Mouse (Mus musculus): Measurements from ENCODE around the gene Slc10a1.

Gene Slc10a1

GRCm38 (mm10) chr12:80968605-80969004, at the start of gene Slc10a1:
Gene Slc10a1 (minus strand): TSS chr12:80968705.
- no peak for DNase-seq (ENCODE audit: low read depth, low spot score)

GRCm38 (mm10) chr12:81017624-81018023, 49.1 kb upstream of the Slc10a1 start:
- DNase-seq (ENCODE audit: low read depth, low spot score) = no peak

- DNase-seq (ENCODE audit: low read depth, low spot score) = no peak
These were observed 45.0 kb upstream of the Slc10a1 start for GRCm38 (mm10) chr12:81013496-81013895.

- no peak for DNase-seq (ENCODE audit: low read depth, low spot score)
These were observed 43.5 kb upstream of the Slc10a1 start for GRCm38 (mm10) chr12:81011994-81012393.

DNA sequence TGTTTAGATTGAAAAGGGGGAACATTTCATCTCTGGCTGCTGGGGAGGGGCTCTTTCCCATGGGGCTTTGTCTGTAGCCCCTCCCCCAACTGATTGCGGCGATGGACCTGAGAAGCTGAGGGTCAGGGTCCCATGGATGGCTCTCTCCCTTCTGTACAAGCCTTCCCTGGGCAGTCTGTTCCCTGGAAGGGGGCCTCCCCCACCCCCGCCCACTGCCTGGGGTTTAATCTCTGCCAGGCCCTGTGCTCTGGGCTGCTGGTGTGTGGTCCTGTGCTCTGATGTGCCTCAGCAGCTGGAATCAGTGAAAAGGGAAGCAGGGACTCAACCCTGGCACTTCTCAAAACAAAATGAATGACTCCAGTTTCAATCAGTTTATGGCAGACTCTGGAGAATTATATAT, 41.3 kb upstream of the Slc10a1 start:
- DNase-seq (ENCODE audit: low read depth, low spot score) = no peak

- DNase-seq (ENCODE audit: low read depth, low spot score) = no peak
These were observed 34.5 kb upstream of the Slc10a1 start for GRCm38 (mm10) chr12:81002841-81003635.

- DNase-seq (ENCODE audit: low read depth, low spot score) = no peak
These were observed 32.4 kb upstream of the Slc10a1 start for GRCm38 (mm10) chr12:81000924-81001323.

DNA sequence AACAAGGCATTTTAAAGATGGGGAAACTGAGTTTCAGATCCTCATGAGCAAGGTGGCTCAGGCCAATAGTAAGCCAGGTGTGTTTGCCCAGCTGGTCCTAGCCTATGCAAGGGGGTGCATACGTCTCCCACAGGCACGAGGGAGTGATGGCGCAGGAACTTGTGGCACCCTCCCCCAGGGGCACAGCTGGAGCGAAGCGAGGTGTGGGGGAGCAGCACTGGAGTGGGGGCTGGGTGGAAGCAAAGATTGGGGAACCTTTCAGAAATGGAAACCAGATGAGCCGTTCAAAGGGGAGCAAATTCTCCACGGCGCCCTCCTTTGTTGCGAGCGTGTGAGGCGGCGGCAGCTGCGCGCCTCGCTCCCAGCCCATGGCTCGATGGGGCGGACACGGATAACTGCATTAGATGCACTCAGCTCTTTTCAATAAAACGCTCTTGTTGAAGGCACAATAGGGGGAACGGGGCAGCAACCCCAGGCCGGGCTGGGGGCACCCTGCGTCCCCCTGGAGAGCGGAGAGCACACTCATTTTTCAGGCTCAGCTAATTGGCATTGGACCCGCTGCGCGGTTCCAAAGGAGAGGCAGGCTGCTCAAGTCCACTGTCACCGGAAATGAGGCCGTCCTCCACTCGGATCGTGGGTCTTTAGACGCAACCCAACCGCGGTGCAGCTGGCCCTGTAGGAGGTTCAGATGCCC, 30.2 kb upstream of the Slc10a1 start:
- no peak for DNase-seq (ENCODE audit: low read depth, low spot score)

GRCm38 (mm10) chr12:80997652-80998051, 29.1 kb upstream of the Slc10a1 start:
- DNase-seq (ENCODE audit: low read depth, low spot score) = no peak

- DNase-seq (ENCODE audit: low read depth, low spot score) = no peak
These were observed 26.8 kb upstream of the Slc10a1 start for GRCm38 (mm10) chr12:80995326-80995725.

GRCm38 (mm10) chr12:80993773-80994172, 25.3 kb upstream of the Slc10a1 start:
- no peak for DNase-seq (ENCODE audit: low read depth, low spot score)

DNA sequence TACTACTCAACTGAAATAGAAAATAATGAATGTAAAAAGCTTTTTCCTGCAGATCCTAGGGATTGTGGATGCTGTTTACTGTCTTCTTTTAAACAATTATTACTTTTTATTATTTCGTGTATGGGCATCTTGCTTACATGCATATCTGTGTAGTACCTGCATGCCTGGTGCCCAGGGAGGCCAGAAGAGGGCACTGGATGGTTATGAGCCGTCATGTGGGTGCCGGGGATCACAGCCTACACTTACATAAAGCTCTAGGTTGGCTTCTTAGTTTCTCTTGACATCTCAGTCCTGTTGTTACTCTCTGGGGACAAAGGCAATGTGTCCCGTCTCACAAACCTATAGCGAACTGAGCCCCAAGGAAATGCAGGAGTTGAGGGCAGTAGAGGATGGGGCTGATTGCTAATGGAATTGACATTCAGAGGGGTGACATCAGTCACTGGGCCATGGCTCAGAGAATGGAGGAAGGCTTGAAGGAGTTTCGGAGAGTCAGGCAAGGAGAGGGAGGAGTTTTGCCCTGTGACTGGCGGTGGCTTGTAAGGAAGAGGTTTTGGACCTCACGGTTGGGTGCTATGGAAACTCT, 24.1 kb upstream of the Slc10a1 start:
- DNase-seq (ENCODE audit: low read depth, low spot score) = no peak

GRCm38 (mm10) chr12:80991806-80992205, 23.3 kb upstream of the Slc10a1 start:
- no peak for DNase-seq (ENCODE audit: low read depth, low spot score)

DNA sequence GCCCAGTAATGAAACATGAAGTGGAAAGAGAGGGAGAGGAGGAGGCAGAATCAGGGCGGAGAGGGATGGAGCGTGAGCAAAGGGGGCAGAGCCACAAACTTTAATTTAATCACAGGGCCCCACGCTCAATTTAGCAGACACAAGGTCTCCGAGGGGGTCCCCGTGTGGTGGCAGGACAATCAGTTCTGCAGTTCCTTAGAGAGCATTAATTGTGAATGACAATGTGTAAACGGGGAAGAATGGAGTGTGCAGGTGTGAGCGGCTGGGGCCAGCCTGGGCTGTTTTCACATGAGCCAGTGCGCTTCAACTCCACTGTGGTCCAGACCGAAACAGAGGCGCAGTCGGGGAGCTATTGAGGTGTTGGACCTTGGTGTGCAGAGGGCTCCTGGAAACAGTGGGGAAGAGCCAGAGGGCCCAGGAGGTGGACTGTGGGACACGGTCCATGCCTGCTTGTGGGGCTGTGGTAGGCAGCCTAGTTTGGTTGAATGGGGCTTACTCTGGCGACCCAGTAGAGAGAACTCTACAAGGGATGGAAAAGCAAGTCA, 22.5 kb upstream of the Slc10a1 start:
- no peak for DNase-seq (ENCODE audit: low read depth, low spot score)

DNA sequence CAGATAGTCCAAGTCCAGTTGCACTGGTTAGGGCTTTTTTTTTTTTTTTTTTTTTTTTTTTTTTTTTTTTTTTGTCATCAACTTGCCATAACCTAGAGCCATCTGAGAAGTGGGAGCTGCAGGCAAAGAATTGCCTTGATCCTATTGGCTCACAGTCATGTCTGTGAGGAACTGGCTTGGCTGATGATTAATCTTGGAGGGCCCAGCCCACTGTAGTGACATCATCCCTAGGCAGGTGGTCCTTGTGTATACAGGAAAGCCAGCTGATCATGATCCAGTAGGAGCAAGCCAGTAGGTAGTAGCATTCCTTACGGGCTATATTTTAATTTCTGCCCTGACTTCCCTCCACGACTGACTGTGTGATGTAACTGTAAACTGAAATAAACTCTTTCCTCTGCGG, 19.8 kb upstream of the Slc10a1 start:
- no peak for DNase-seq (ENCODE audit: low read depth, low spot score)

DNA sequence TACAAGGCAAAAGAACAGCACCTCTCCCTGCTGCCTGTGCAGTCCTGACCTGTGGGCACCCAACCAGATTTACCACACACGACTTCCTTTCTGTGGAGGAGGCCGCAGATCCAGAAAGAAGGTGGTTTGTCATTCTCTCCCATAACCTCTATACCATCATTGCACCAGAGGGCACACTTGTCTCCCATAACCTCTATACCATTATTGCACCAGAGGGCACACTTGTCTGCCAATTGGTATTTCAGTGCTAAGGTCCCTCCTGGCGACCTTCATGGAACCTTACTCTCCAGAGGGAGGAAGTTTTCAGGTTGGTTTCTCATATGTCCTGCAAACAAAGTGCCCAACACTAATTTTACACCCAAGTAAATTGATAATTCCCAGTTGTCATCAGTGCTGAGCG, 18.1 kb upstream of the Slc10a1 start:
- no peak for DNase-seq (ENCODE audit: low read depth, low spot score)

GRCm38 (mm10) chr12:80983695-80984094, 15.2 kb upstream of the Slc10a1 start:
- DNase-seq (ENCODE audit: low read depth, low spot score) = no peak

DNA sequence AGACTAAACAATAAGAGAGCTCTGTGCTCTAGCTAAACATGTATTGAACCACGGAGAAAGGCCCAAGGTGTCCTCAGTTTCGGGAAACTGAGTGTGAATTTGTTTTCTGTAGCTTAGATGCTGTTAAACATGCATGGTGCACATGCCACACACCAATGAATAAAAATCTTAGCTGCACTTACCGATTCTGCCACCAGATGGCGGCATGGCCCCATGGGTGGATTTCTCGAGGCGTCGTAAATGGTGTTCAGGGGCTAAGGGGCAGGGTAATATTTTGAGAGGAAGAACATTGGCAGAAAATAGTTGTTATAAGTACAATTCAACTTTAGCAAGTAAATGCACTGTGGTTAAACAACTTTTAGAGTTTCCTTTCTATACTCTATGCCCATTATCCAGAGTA, 13.8 kb upstream of the Slc10a1 start:
- peak; percentile 71 for DNase-seq (ENCODE audit: low read depth, low spot score)

DNA sequence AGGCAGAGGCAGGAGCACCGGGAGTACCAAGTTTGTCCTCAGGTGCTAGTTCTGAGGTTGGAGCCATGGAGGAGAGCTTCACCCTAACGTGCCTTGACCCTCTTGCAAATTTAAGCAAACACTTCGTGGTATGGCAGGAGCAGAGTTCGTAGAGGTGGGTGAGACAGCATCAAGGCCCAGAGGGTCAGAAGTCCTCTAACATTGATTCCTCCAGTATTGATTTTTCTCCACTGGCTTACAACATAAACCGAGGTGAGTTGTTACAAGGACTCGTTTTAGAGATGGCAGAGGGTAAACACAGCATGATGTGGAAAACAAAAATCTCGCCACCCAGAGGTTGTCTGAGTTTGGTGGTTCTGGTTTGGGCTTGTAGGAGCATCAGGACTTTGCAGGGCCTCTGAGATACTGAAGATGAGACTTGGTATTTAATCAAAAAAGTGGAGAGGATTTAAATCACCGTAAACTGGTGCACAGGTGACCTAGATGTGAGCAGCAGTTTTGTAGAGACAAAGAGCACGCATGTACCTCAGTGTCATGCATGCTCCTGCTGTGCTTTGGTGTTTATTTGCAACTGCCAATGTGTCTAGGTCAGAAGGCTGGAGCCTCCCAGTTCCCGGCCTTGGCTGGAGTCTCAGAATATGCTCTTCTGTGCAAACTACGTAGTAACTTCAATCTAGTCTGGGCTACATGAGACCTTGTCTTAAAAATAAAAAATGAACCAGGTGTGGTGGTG, 7.6 kb upstream of the Slc10a1 start:
- DNase-seq (ENCODE audit: low read depth, low spot score) = no peak

DNA sequence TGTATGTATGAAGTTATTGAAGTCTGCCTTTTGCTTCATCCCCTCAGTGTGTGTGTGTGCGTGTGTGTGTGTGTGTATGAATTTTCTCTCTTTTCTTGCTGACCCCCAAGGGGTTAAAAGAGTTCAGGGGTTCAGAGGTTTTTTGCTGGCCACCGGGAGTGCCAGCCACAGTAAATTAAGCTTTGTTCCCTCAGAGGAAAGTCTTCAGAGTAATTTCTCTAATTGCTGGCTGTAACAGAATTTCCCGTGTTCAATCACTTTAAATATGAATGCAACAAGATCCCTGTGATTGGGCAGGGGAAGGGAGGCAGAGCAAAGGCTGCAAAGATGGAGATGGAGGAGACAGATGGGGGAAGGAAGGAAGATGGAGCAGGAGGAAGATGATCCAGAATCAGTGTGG, 3.3 kb upstream of the Slc10a1 start:
- no peak for DNase-seq (ENCODE audit: low read depth, low spot score)

DNA sequence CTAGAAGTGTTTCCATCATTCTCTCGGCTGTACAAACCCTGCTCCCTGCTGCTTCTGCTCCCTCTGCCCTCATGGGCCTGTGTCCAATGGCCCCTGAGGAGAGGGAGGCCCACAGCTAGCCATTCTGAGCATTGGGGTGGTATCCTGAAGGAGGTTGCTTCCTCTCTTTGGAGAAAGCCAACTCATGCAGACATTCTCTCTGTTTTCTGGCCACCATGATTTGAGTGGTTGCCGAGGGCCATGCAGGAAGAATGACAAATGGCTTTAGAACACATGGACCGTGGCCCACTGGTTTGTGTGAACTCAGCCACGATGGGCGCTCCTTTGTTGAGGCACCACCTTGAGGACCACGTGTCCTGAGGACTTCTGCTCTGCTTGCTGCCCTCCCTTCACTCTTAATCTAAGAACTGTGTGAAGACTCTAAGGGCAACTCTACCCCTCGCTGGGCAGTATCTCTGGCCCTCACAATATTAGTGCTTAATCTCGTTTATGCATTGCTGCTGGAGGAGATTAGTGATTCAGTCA, 1.7 kb upstream of the Slc10a1 start:
- no peak for DNase-seq (ENCODE audit: low read depth, low spot score)

DNA sequence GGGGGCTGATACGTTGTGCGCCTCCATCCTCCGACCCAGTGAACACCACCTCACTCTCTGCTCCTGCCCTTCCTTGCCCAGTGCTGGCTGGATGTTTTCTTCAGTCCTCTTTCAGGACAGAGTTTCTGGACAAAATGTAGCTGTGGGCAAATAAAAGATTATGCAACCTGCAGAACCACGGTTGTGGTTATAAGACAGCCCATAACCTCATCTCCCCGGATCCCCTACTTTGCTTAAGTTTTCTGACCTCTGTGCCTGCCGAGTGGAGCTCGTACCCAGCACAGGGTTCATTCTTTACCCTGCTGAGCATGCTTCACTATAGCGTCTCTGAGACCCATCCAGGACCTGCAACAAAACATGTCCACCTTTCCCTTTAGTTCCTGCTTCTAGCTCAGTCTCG, 587 bp downstream of the Slc10a1 start:
- no peak for DNase-seq (ENCODE audit: low read depth, low spot score)
